Mouse (Mus musculus) testis, adult 10 weeks (tissue): ENCODE data around the gene Gli1. TPM values are rescaled to one million over a fixed set of nuclear protein-coding genes. Genes with fewer than 3 reads are reported as not detected.

Experiments used
- polyA plus RNA-seq: library from polyadenylated mRNA; stranded (reverse); fragments of 350-450 nt; fragmentation: Illumina TruSeq; extraction: RNeasy Lipid Tissue Mini Kit (QIAGEN cat#74804); gene quantifications from one replicate; pipeline ENCODE4 v1.2.3, GENCODE M21; 2014; ENCODE audit warnings: low read depth, low replicate concordance

The Gli1 gene
- 0.13 TPM for polyA plus RNA-seq

GRCm38 (mm10) chr10:127341891-127342639 is at the start of gene Gli1:
Gene Gli1 (minus strand): TSS chr10:127341974.

GRCm38 (mm10) chr10:127380251-127380691 is 38.5 kb upstream of the Gli1 start, which contains the start of gene R3hdm2:
Gene R3hdm2 (plus strand): TSS chr10:127380327.

GRCm38 (mm10) chr10:127369834-127370820 is 28.4 kb upstream of the Gli1 start, which contains the start of gene Inhbc:
Gene Inhbc (minus strand): TSS chr10:127370431.

GRCm38 (mm10) chr10:127353909-127354895 is 12.4 kb upstream of the Gli1 start, which contains the start of gene Inhbe:
Gene Inhbe (minus strand): TSS chr10:127354411.

GRCm38 (mm10) chr10:127321621-127322020 is 20.2 kb downstream of the Gli1 start, which contains the start of gene Arhgap9:
Gene Arhgap9 (plus strand): TSS chr10:127321964.

GRCm38 (mm10) chr10:127311476-127312355 is 30.1 kb downstream of the Gli1 start, which contains the start of gene Mars:
Gene Mars (minus strand): TSS chr10:127311786.

GRCm38 (mm10) chr10:127288800-127289572 is 52.8 kb downstream of the Gli1 start, which contains the start of gene Mbd6:
Gene Mbd6 (minus strand): TSS chr10:127289018.

Other genes starting within 250 kb of the Gli1 start
- 5.2 TPM for gene Os9, start 220.8 kb downstream of the Gli1 start, polyA plus RNA-seq
- 1.1 TPM for gene B4galnt1, start 176.7 kb downstream of the Gli1 start, polyA plus RNA-seq
- gene Slc26a10, start 161.3 kb downstream of the Gli1 start, polyA plus RNA-seq: 3.1 TPM
- gene Arhgef25, start 151.9 kb downstream of the Gli1 start, polyA plus RNA-seq: 7.3 TPM
- 7.7 TPM for gene Dtx3, start 146.2 kb downstream of the Gli1 start, polyA plus RNA-seq
- 7.2 TPM for gene Pip4k2c, start 130.4 kb downstream of the Gli1 start, polyA plus RNA-seq
- 0.84 TPM for gene Kif5a, start 78.6 kb downstream of the Gli1 start, polyA plus RNA-seq
- 67.0 TPM for gene Dctn2, start 75.6 kb downstream of the Gli1 start, polyA plus RNA-seq
- gene Mbd6, start 53.0 kb downstream of the Gli1 start, polyA plus RNA-seq: 3.4 TPM
- gene Mars, start 30.2 kb downstream of the Gli1 start, polyA plus RNA-seq: 11.4 TPM
- 0.10 TPM for gene Arhgap9, start 20.0 kb downstream of the Gli1 start, polyA plus RNA-seq
- gene Inhbe, start 12.4 kb upstream of the Gli1 start, polyA plus RNA-seq: not detected
- gene Inhbc, start 28.5 kb upstream of the Gli1 start, polyA plus RNA-seq: not detected
- gene R3hdm2, start 38.4 kb upstream of the Gli1 start, polyA plus RNA-seq: 121 TPM
- not detected for gene Stac3, start 159.7 kb upstream of the Gli1 start, polyA plus RNA-seq
- 10.5 TPM for gene Ndufa4l2, start 173.0 kb upstream of the Gli1 start, polyA plus RNA-seq
- gene Shmt2, start 180.5 kb upstream of the Gli1 start, polyA plus RNA-seq: 0.81 TPM
- gene Nxph4, start 192.6 kb upstream of the Gli1 start, polyA plus RNA-seq: not detected